Mouse (Mus musculus): Measurements from ENCODE around the gene Cpa1.
A peak's percentile ranks its signal among the peaks of the same experiment; 100 is the strongest.

Cpa1 gene

GRCm38 (mm10) chr6:30638674-30639268 is at the start of gene Cpa1:
Gene Cpa1, plus strand, starts transcription at chr6:30639218.
- DNase-seq (ENCODE audit: low spot score in 2 of 2), result no peak

GRCm38 (mm10) chr6:30589819-30590218 is 49.2 kb upstream of the Cpa1 start:
- no peak for DNase-seq (ENCODE audit: low spot score in 2 of 2)

GRCm38 (mm10) chr6:30591851-30592404 is 47.1 kb upstream of the Cpa1 start:
- DNase-seq (ENCODE audit: low spot score in 2 of 2), result no peak

GRCm38 (mm10) chr6:30592417-30592974 is 46.5 kb upstream of the Cpa1 start:
- DNase-seq (ENCODE audit: low spot score in 2 of 2), result no peak

GRCm38 (mm10) chr6:30594364-30594763 is 44.7 kb upstream of the Cpa1 start:
- DNase-seq (ENCODE audit: low spot score in 2 of 2), result no peak

GRCm38 (mm10) chr6:30596230-30596898 is 42.7 kb upstream of the Cpa1 start:
- no peak for DNase-seq (ENCODE audit: low spot score in 2 of 2)

GRCm38 (mm10) chr6:30600033-30600432 is 39.0 kb upstream of the Cpa1 start:
- DNase-seq (ENCODE audit: low spot score in 2 of 2), result no peak

- DNase-seq (ENCODE audit: low spot score in 2 of 2), result no peak
Observed at GRCm38 (mm10) chr6:30600995-30601394, 38.0 kb upstream of the Cpa1 start.

GRCm38 (mm10) chr6:30604342-30604867 is 34.6 kb upstream of the Cpa1 start:
- DNase-seq (ENCODE audit: low spot score in 2 of 2), result no peak

- no peak for DNase-seq (ENCODE audit: low spot score in 2 of 2)
Observed at GRCm38 (mm10) chr6:30605111-30605510, 33.9 kb upstream of the Cpa1 start.

GRCm38 (mm10) chr6:30605672-30606071 is 33.3 kb upstream of the Cpa1 start:
- DNase-seq (ENCODE audit: low spot score in 2 of 2), result no peak

- no peak for DNase-seq (ENCODE audit: low spot score in 2 of 2)
Observed at GRCm38 (mm10) chr6:30610710-30611109, 28.3 kb upstream of the Cpa1 start, which contains the start of gene Cpa5. Gene Cpa5, plus strand, starts transcription at chr6:30611010.

- DNase-seq (ENCODE audit: low spot score in 2 of 2), result no peak
Observed at GRCm38 (mm10) chr6:30611212-30611611, 27.8 kb upstream of the Cpa1 start.

- DNase-seq (ENCODE audit: low spot score in 2 of 2), result no peak
Observed at GRCm38 (mm10) chr6:30614251-30614650, 24.8 kb upstream of the Cpa1 start.

- no peak for DNase-seq (ENCODE audit: low spot score in 2 of 2)
Observed at GRCm38 (mm10) chr6:30615741-30616140, 23.3 kb upstream of the Cpa1 start.

GRCm38 (mm10) chr6:30616491-30616941 is 22.5 kb upstream of the Cpa1 start:
- no peak for DNase-seq (ENCODE audit: low spot score in 2 of 2)

- peak in 1 of 2 experiments; percentile 7 for DNase-seq (ENCODE audit: low spot score in 2 of 2)
Observed at GRCm38 (mm10) chr6:30617020-30617958, 21.7 kb upstream of the Cpa1 start.

- DNase-seq (ENCODE audit: low spot score in 2 of 2), result peak; percentile 58 to 71
Observed at GRCm38 (mm10) chr6:30617959-30618590, 20.9 kb upstream of the Cpa1 start.

GRCm38 (mm10) chr6:30618735-30619134 is 20.3 kb upstream of the Cpa1 start:
- DNase-seq (ENCODE audit: low spot score in 2 of 2), result peak in 1 of 2 experiments; percentile 5

GRCm38 (mm10) chr6:30619606-30620005 is 19.4 kb upstream of the Cpa1 start:
- DNase-seq (ENCODE audit: low spot score in 2 of 2), result no peak

- DNase-seq (ENCODE audit: low spot score in 2 of 2), result no peak
Observed at GRCm38 (mm10) chr6:30620591-30620990, 18.4 kb upstream of the Cpa1 start.

All from right cerebral cortex, adult 2 months (tissue).